Mouse (Mus musculus) heart, postnatal 0 days (tissue): ENCODE data around the gene Cul4a. TPM values are rescaled to one million over a fixed set of nuclear protein-coding genes. Genes with fewer than 3 reads are reported as not detected.

Experiments used
- ATAC-seq: fragments of 200-750 bp; cut with Nextera tagmentation; 2 replicates; pipeline ENCODE4 v1.8.0; 2017; ENCODE audit warnings: low read depth, moderate number of reproducible peaks, moderate library complexity; ENCODE audit not compliant: insufficient read depth
- DNase-seq: peaks from one replicate; pipeline ENCODE4 v3.0.0-alpha.2; 2016; ENCODE audit warnings: low spot score
- H3K27ac ChIP-seq: fragments of 300-500 bp; sonication (generic); 2 replicates; pipeline ENCODE4 v1.5.1; 2014; ENCODE audit warnings: low read depth, mild to moderate bottlenecking
- H3K27me3 ChIP-seq: fragments of 300-500 bp; sonication (generic); 2 replicates; pipeline ENCODE4 v1.6.1; 2014; ENCODE audit warnings: low read length, mixed read lengths; ENCODE audit not compliant: control insufficient read depth, insufficient read depth
- H3K36me3 ChIP-seq: fragments of 300-500 bp; sonication (generic); replicated peaks from 2 replicates; pipeline ENCODE4 v1.6.1; 2014; ENCODE audit warnings: low read length, mixed read lengths; ENCODE audit not compliant: control insufficient read depth, insufficient read depth
- H3K4me1 ChIP-seq: fragments of 300-500 bp; sonication (generic); 2 replicates; pipeline ENCODE4 v1.6.1; 2014; ENCODE audit warnings: antibody characterized with exemption; ENCODE audit not compliant: control insufficient read depth, insufficient read depth
- H3K4me2 ChIP-seq: fragments of 300-500 bp; sonication (generic); 2 replicates; pipeline ENCODE4 v1.6.1; 2014; ENCODE audit warnings: low read depth, mild to moderate bottlenecking, low read length, moderate library complexity
- H3K4me3 ChIP-seq: fragments of 300-500 bp; sonication (generic); 2 replicates; pipeline ENCODE4 v1.5.1; 2014; ENCODE audit warnings: low read depth, low read length
- H3K9ac ChIP-seq: fragments of 300-500 bp; sonication (generic); replicated peaks from 2 replicates; pipeline ENCODE4 v1.6.1; 2014; ENCODE audit warnings: low read depth, low read length, mixed read lengths
- H3K9me3 ChIP-seq: fragments of 300-500 bp; sonication (generic); replicated peaks from 2 replicates; pipeline ENCODE4 v1.6.1; 2016; ENCODE audit warnings: low read length; ENCODE audit not compliant: control insufficient read depth
- CTCF ChIP-seq: IDR thresholded peaks from 2 replicates; pipeline ENCODE4 v1.5.1; 2016; ENCODE audit warnings: antibody characterized with exemption, control low read depth, low read depth
- EP300 ChIP-seq: IDR thresholded peaks from 2 replicates; pipeline ENCODE4 v1.6.1; 2016; ENCODE audit warnings: antibody characterized with exemption, low read depth
- WGBS: fragments of 180-500 bp; shearing (Covaris S2); extraction: QIAGEN DNeasy Blood & Tissue Kit; methylation state at CpG from one replicate; pipeline ENCODE4 v1.1.7; 2014; 5-methylcytosine and 5-hydroxymethylcytosine counted together
- polyA plus RNA-seq: library from polyadenylated mRNA; unstranded; fragments of >200 nt; fragmentation: Nextera tagmentation; extraction: Ambion mirVana; gene quantifications from 2 replicates; pipeline ENCODE4 v1.2.1, GENCODE M21; 2015
- total RNA-seq: library from RNA; depleted of rRNA; stranded (reverse); fragments of >200 nt; gene quantifications from 2 replicates; pipeline ENCODE4 v1.2.3, GENCODE M21; 2014; ENCODE audit warnings: low replicate concordance

Cul4a gene
- total and polyA plus RNA-seq, 2 experiments from 2014 or later = 88.2 to 140 TPM

GRCm38 (mm10) chr8:13141681-13142080 lies 36.3 kb downstream of the Cul4a start:
- Histone ChIP-seq H3K4me3 (no peak overlapping the region), H3K9me3 (no peaks in the 10 kb centered on the region), H3K27me3 (no peaks in the 10 kb centered on the region), H3K36me3 (peaks cover 100% of the 10 kb centered on the region), H3K4me2 (no peak overlapping the region), H3K4me1 (no peaks in the 10 kb centered on the region), H3K27ac (no peak overlapping the region), H3K9ac (no peak overlapping the region)
- 76% methylated on average over 5 of the region's 5 CpGs for WGBS
- TF ChIP-seq EP300 = no peak
- no peak for TF ChIP-seq CTCF
- DNase-seq = no peak
- no peak for ATAC-seq

- no peak for TF ChIP-seq EP300
- TF ChIP-seq CTCF = no peak
- H3K36me3 ChIP-seq = peaks cover 57% of the 10 kb centered on the region
- H3K27ac ChIP-seq = no peak overlapping the region
- no peak for DNase-seq
- H3K27me3 ChIP-seq = no peaks in the 10 kb centered on the region
- no peaks in the 10 kb centered on the region for H3K4me1 ChIP-seq
- WGBS = 83% methylated on average over 2 of the region's 2 CpGs
- ATAC-seq = no peak
- H3K9ac ChIP-seq = no peak overlapping the region
- H3K9me3 ChIP-seq = no peaks in the 10 kb centered on the region
- H3K4me3 ChIP-seq = no peak overlapping the region
- H3K4me2 ChIP-seq = no peak overlapping the region
Observed at GRCm38 (mm10) chr8:13148476-13148875, 43.1 kb downstream of the Cul4a start.

GRCm38 (mm10) chr8:13149287-13149686 lies 43.9 kb downstream of the Cul4a start:
- Histone ChIP-seq H3K27ac (no peak overlapping the region), H3K9ac (no peak overlapping the region), H3K27me3 (no peaks in the 10 kb centered on the region), H3K4me2 (no peak overlapping the region), H3K36me3 (peaks cover 54% of the 10 kb centered on the region), H3K4me3 (no peak overlapping the region), H3K4me1 (no peaks in the 10 kb centered on the region), H3K9me3 (no peaks in the 10 kb centered on the region)
- 96% methylated on average over 2 of the region's 2 CpGs for WGBS
- ATAC-seq (no peak), DNase-seq (no peak)
- TF ChIP-seq CTCF (no peak), EP300 (no peak)

DNA sequence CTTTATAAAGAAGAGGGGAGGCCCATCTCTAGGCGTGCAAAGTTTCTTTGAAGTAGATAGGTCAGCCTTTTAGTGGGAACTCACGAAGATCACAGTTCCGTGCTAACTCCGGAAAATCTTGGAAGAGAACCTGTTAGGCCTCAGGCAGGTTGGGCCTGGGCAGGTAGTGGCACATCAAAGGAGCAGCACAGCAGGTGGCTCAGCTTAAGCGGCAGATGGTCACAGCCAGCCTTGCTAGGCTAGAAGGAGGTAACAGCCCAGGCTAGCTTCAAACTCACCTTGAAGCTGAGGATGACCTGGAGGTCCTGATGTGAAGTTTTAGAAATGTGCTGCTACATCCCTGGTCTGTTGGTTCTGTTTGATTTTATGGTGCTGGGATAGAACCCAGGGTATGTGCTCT lies 44.4 kb downstream of the Cul4a start:
- TF ChIP-seq EP300 = no peak
- no peak for TF ChIP-seq CTCF
- no peaks in the 10 kb centered on the region for H3K4me1 ChIP-seq
- H3K27ac ChIP-seq = no peak overlapping the region
- no peak overlapping the region for H3K4me3 ChIP-seq
- H3K9ac ChIP-seq = no peak overlapping the region
- ATAC-seq (no peak), DNase-seq (no peak)
- no peak overlapping the region for H3K4me2 ChIP-seq
- H3K27me3 ChIP-seq = no peaks in the 10 kb centered on the region
- H3K36me3 ChIP-seq = peaks cover 49% of the 10 kb centered on the region
- H3K9me3 ChIP-seq = no peaks in the 10 kb centered on the region
- 69% methylated on average over 5 of the region's 5 CpGs for WGBS

- Histone ChIP-seq H3K36me3 (peaks cover 39% of the 10 kb centered on the region), H3K27ac (no peak overlapping the region), H3K27me3 (no peaks in the 10 kb centered on the region), H3K4me1 (no peaks in the 10 kb centered on the region), H3K4me3 (no peak overlapping the region), H3K9ac (no peak overlapping the region), H3K9me3 (no peaks in the 10 kb centered on the region), H3K4me2 (no peak overlapping the region)
- ATAC-seq (no peak), DNase-seq (no peak)
- 78% methylated on average over 2 of the region's 2 CpGs for WGBS
- TF ChIP-seq CTCF = no peak
- TF ChIP-seq EP300 = no peak
Observed at GRCm38 (mm10) chr8:13150929-13151328, 45.5 kb downstream of the Cul4a start.

DNA sequence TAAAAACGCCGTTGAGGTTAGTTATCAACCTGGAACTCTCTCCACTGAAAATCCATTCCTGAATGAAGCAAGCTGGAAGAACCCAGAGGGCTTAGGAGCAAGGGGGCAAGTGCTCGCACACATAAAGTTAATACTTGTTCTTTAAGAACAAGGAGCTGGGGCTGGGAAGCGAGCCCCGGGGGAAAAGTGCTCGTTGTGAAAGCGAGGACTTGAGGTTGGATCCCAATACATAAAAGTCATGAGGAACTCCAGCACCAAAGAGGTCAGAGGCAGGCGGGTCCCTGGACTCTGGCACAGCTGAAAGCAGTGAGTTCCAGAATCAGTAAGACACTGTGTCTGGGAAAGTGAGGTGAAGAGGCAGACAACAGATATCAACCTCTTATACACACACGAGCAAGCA lies 48.7 kb downstream of the Cul4a start:
- TF ChIP-seq CTCF (no peak), EP300 (no peak)
- whole genome bisulfite sequencing = 72% methylated on average over 9 of the region's 9 CpGs
- no peak overlapping the region for H3K4me2 ChIP-seq
- no peak overlapping the region for H3K4me3 ChIP-seq
- no peak overlapping the region for H3K9ac ChIP-seq
- H3K9me3 ChIP-seq = no peaks in the 10 kb centered on the region
- DNase-seq (no peak), ATAC-seq (no peak)
- no peaks in the 10 kb centered on the region for H3K27me3 ChIP-seq
- H3K27ac ChIP-seq = no peak overlapping the region
- peaks cover 4% of the 10 kb centered on the region; the same call in 1 of the 2 replicates for H3K4me1 ChIP-seq
- peaks cover 11% of the 10 kb centered on the region for H3K36me3 ChIP-seq
